Mouse (Mus musculus): ENCODE measurements around the gene Kat7.

The Kat7 gene

GRCm38 (mm10) chr11:95333805-95334204, 23.8 kb upstream of the Kat7 start:
- no peak for DNase-seq (ENCODE audit: low read depth, low spot score)

GRCm38 (mm10) chr11:95333209-95333608, 23.2 kb upstream of the Kat7 start:
- DNase-seq (ENCODE audit: low read depth, low spot score) = no peak

- DNase-seq (ENCODE audit: low read depth, low spot score) = no peak
Observed at GRCm38 (mm10) chr11:95330662-95331061, 20.6 kb upstream of the Kat7 start.

- no peak for DNase-seq (ENCODE audit: low read depth, low spot score)
Observed at GRCm38 (mm10) chr11:95328629-95329028, 18.6 kb upstream of the Kat7 start.

GRCm38 (mm10) chr11:95326243-95326642, 16.2 kb upstream of the Kat7 start:
- DNase-seq (ENCODE audit: low read depth, low spot score) = no peak

- DNase-seq (ENCODE audit: low read depth, low spot score) = no peak
Observed at GRCm38 (mm10) chr11:95325832-95326231, 15.8 kb upstream of the Kat7 start.

GRCm38 (mm10) chr11:95324181-95324580, 14.1 kb upstream of the Kat7 start:
- no peak for DNase-seq (ENCODE audit: low read depth, low spot score)

- no peak for DNase-seq (ENCODE audit: low read depth, low spot score)
Observed at GRCm38 (mm10) chr11:95320010-95320409, 10.0 kb upstream of the Kat7 start.

- DNase-seq (ENCODE audit: low read depth, low spot score) = no peak
Observed at GRCm38 (mm10) chr11:95319506-95319905, 9.5 kb upstream of the Kat7 start.

GRCm38 (mm10) chr11:95318116-95318515, 8.1 kb upstream of the Kat7 start:
- no peak for DNase-seq (ENCODE audit: low read depth, low spot score)

GRCm38 (mm10) chr11:95315215-95315955, 5.3 kb upstream of the Kat7 start:
- no peak for DNase-seq (ENCODE audit: low read depth, low spot score)

- peak; percentile 78 for DNase-seq (ENCODE audit: low read depth, low spot score)
Observed at GRCm38 (mm10) chr11:95311425-95311807, 1.4 kb upstream of the Kat7 start.

- no peak for DNase-seq (ENCODE audit: low read depth, low spot score)
Observed at GRCm38 (mm10) chr11:95310648-95311424, 790 bp upstream of the Kat7 start.

GRCm38 (mm10) chr11:95309510-95310006, 488 bp downstream of the Kat7 start:
- DNase-seq (ENCODE audit: low read depth, low spot score) = peak; percentile 98

- DNase-seq (ENCODE audit: low read depth, low spot score) = no peak
Observed at GRCm38 (mm10) chr11:95307526-95307925, 2.5 kb downstream of the Kat7 start.

GRCm38 (mm10) chr11:95305600-95305999, 4.4 kb downstream of the Kat7 start:
- DNase-seq (ENCODE audit: low read depth, low spot score) = no peak

- no peak for DNase-seq (ENCODE audit: low read depth, low spot score)
Observed at GRCm38 (mm10) chr11:95301772-95302171, 8.3 kb downstream of the Kat7 start.

- DNase-seq (ENCODE audit: low read depth, low spot score) = no peak
Observed at GRCm38 (mm10) chr11:95299886-95300285, 10.2 kb downstream of the Kat7 start.

GRCm38 (mm10) chr11:95298146-95298545, 11.9 kb downstream of the Kat7 start:
- no peak for DNase-seq (ENCODE audit: low read depth, low spot score)

GRCm38 (mm10) chr11:95295736-95296135, 14.3 kb downstream of the Kat7 start:
- peak; percentile 71 for DNase-seq (ENCODE audit: low read depth, low spot score)

GRCm38 (mm10) chr11:95293017-95293624, 16.9 kb downstream of the Kat7 start:
- DNase-seq (ENCODE audit: low read depth, low spot score) = no peak

- DNase-seq (ENCODE audit: low read depth, low spot score) = no peak
Observed at GRCm38 (mm10) chr11:95291998-95292397, 18.0 kb downstream of the Kat7 start.
